Mouse (Mus musculus): ENCODE data around the gene Ppp1r3f.

The Ppp1r3f gene

DNA sequence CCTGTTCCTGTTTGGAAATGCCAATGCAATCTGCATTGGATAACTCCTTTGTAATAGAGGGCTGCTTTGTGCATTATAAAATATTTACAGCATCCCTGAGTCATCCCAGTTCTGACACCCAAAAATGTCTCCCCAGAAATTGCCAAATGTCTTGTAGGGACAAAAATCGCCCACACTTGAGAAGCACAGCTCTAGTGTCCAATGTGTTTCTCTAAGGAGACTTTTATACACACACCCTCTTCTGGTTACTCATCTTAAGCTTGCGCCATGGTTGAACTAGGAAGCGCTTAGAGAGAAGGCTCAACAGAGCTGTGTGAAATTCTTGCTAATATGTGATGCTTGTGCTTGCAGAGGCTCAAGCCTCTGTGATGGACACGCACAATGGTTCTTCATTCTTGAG, 20.6 kb downstream of the Ppp1r3f start:
- in situ Hi-C loops (cut with MboI, MseI): no loop called here

DNA sequence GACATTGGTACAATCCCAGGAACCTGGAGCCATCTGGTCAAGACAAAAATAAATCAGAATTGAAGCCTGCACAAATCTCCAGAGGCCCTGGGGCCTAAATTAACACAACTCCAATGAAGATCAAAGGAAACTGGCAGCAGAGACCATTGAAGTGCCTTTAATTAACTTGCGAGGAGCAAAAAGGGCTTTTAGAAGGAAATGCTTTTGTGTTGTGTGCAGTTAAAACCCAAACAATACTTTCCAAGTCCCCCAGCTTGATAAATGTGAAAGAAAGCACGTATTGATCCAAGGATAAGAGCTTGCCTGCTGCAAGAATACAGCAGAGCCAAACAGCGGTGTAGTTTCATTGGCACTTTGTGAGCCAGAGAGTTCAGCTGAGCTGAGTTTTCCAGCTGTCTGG, 49.1 kb downstream of the Ppp1r3f start:
- in situ Hi-C loops (cut with MboI, MseI): no loop called here

All from T-helper 17 cell (primary cell).